Mouse (Mus musculus) urinary bladder, postnatal 4 days (tissue): ENCODE measurements around the gene Arhgef16.

Experiments
- DNase-seq, 2 experiments: peaks; one replicate each; pipeline ENCODE4 v3.0.0; 2021 to 2022; ENCODE audit warnings: low spot score in 2 of 2

The Arhgef16 gene

GRCm38 (mm10) chr4:154301466-154301881, at the start of gene Arhgef16:
TSS of gene Arhgef16 (minus strand) at chr4:154301676.
- no peak for DNase-seq

- DNase-seq, result no peak
Observed at GRCm38 (mm10) chr4:154348197-154348786, 46.8 kb upstream of the Arhgef16 start.

- no peak for DNase-seq
Observed at GRCm38 (mm10) chr4:154346731-154347522, 45.5 kb upstream of the Arhgef16 start.

- no peak for DNase-seq
Observed at GRCm38 (mm10) chr4:154336650-154337049, 35.2 kb upstream of the Arhgef16 start.

- no peak for DNase-seq
Observed at GRCm38 (mm10) chr4:154335761-154336160, 34.3 kb upstream of the Arhgef16 start, which contains the start of gene B230104I21Rik. TSS of gene B230104I21Rik (plus strand) at chr4:154336127.

GRCm38 (mm10) chr4:154334699-154335402, 33.4 kb upstream of the Arhgef16 start:
- DNase-seq, result peak in 1 of 2 experiments; percentile 34

GRCm38 (mm10) chr4:154333300-154333699, 31.8 kb upstream of the Arhgef16 start:
- DNase-seq, result no peak

- no peak for DNase-seq
Observed at GRCm38 (mm10) chr4:154331271-154331670, 29.8 kb upstream of the Arhgef16 start.

- no peak for DNase-seq
Observed at GRCm38 (mm10) chr4:154330001-154330400, 28.5 kb upstream of the Arhgef16 start.

- DNase-seq, result no peak
Observed at GRCm38 (mm10) chr4:154328836-154329235, 27.4 kb upstream of the Arhgef16 start.

GRCm38 (mm10) chr4:154328431-154328830, 27.0 kb upstream of the Arhgef16 start:
- no peak for DNase-seq

GRCm38 (mm10) chr4:154325410-154325809, 23.9 kb upstream of the Arhgef16 start:
- no peak for DNase-seq

GRCm38 (mm10) chr4:154313622-154313967, 12.1 kb upstream of the Arhgef16 start:
- no peak for DNase-seq

- no peak for DNase-seq
Observed at GRCm38 (mm10) chr4:154312935-154313621, 11.6 kb upstream of the Arhgef16 start.

- DNase-seq, result no peak
Observed at GRCm38 (mm10) chr4:154312143-154312812, 10.8 kb upstream of the Arhgef16 start.

GRCm38 (mm10) chr4:154310576-154311262, 9.2 kb upstream of the Arhgef16 start:
- DNase-seq, result no peak

- DNase-seq, result no peak
Observed at GRCm38 (mm10) chr4:154309131-154309530, 7.7 kb upstream of the Arhgef16 start.

- peak in 1 of 2 experiments; percentile 51 for DNase-seq
Observed at GRCm38 (mm10) chr4:154299541-154300271, 1.8 kb downstream of the Arhgef16 start.

- no peak for DNase-seq
Observed at GRCm38 (mm10) chr4:154297761-154298160, 3.7 kb downstream of the Arhgef16 start.

- no peak for DNase-seq
Observed at GRCm38 (mm10) chr4:154294262-154294731, 7.2 kb downstream of the Arhgef16 start.
